Mouse (Mus musculus) liver, embryonic 13.5 days (tissue): ENCODE results near the gene Col11a2. TPM values are rescaled to one million over a fixed set of nuclear protein-coding genes. Genes with fewer than 3 reads are reported as not detected.
A peak's percentile ranks its signal among the peaks of the same experiment; 100 is the strongest.
"Not testable (repeated sequence)": the region's sequence is repeated elsewhere in the genome, so short reads cannot be mapped to it uniquely, and the experiment has no call there.

Source experiments
- ATAC-seq: fragments of 200-750 bp; cut with Nextera tagmentation; 2 replicates; pipeline ENCODE4 v1.8.0; 2017; ENCODE audit warnings: low read depth, mild to moderate bottlenecking, moderate number of reproducible peaks, moderate library complexity
- DNase-seq: peaks from one replicate; pipeline ENCODE4 v3.0.0; 2022
- H3K27ac ChIP-seq: fragments of 300-500 bp; sonication (generic); 2 replicates; pipeline ENCODE4 v1.5.1; 2015; ENCODE audit warnings: moderate library complexity, mild to moderate bottlenecking, inconsistent platforms
- H3K27me3 ChIP-seq: fragments of 300-500 bp; sonication (generic); 2 replicates; pipeline ENCODE4 v1.6.1; 2015; ENCODE audit warnings: mild to moderate bottlenecking, inconsistent platforms
- H3K36me3 ChIP-seq: fragments of 300-500 bp; sonication (generic); 2 replicates; pipeline ENCODE4 v1.6.1; 2015; ENCODE audit warnings: mild to moderate bottlenecking, inconsistent platforms
- H3K4me1 ChIP-seq: fragments of 300-500 bp; sonication (generic); replicated peaks from 2 replicates; pipeline ENCODE4 v1.6.1; 2015; ENCODE audit warnings: inconsistent platforms
- H3K4me2 ChIP-seq: fragments of 300-500 bp; sonication (generic); 2 replicates; pipeline ENCODE4 v1.6.1; 2015; ENCODE audit warnings: inconsistent platforms, mild to moderate bottlenecking, moderate library complexity
- H3K4me3 ChIP-seq: fragments of 300-500 bp; sonication (generic); replicated peaks from 2 replicates; pipeline ENCODE4 v1.5.1; 2015; ENCODE audit warnings: mild to moderate bottlenecking, inconsistent platforms
- H3K9ac ChIP-seq: fragments of 300-500 bp; sonication (generic); 2 replicates; pipeline ENCODE4 v1.6.1; 2015; ENCODE audit warnings: mild to moderate bottlenecking, inconsistent platforms
- H3K9me3 ChIP-seq: fragments of 300-500 bp; sonication (generic); replicated peaks from 2 replicates; pipeline ENCODE4 v1.6.1; 2016; ENCODE audit warnings: inconsistent platforms
- WGBS: fragments of 180-500 bp; shearing (Covaris S2); methylation state at CpG from one replicate; pipeline ENCODE4 v1.1.7; 2015; ENCODE audit not compliant: insufficient replicate concordance; 5-methylcytosine and 5-hydroxymethylcytosine counted together
- polyA plus RNA-seq: library from polyadenylated mRNA; unstranded; fragments of >200 nt; fragmentation: Nextera tagmentation; extraction: Ambion mirVana; gene quantifications from 2 replicates; pipeline ENCODE4 v1.2.1, GENCODE M21; 2015

The Col11a2 gene
- polyA plus RNA-seq, result 0.32 and 0.54 TPM in 2 replicates

- peaks cover 27% of the 10 kb centered on the region for H3K4me1 ChIP-seq
- no peaks in the 10 kb centered on the region for H3K9me3 ChIP-seq
- H3K4me2 ChIP-seq, result peak within 1 kb of the TSS; percentile 42
- H3K27me3 ChIP-seq, result peaks cover 43% of the 10 kb centered on the region
- 12% methylated on average over 27 of the region's 28 CpGs for WGBS
- no peak within 1 kb of the TSS for H3K4me3 ChIP-seq
- ATAC-seq (peak; percentile 44; the same call in 1 of the 2 replicates), DNase-seq (no peak)
- H3K9ac ChIP-seq, result 0 out of 2 replicates have a peak within 1 kb of the TSS, but pooled peaks have one; percentile 4
- peaks cover 38% of the 10 kb centered on the region for H3K36me3 ChIP-seq
- H3K27ac ChIP-seq, result no peak within 1 kb of the TSS
Measured at GRCm38 (mm10) chr17:34038878-34039561, at the start of gene Col11a2. Gene Col11a2, plus strand, starts transcription at chr17:34039437.

GRCm38 (mm10) chr17:33991788-33992664, 47.2 kb upstream of the Col11a2 start:
- H3K27ac ChIP-seq, result no peak overlapping the region
- 0 out of 2 replicates have a peak, but pooled peaks have one; percentile 29 for ATAC-seq
- no peaks in the 10 kb centered on the region for H3K36me3 ChIP-seq
- H3K9ac ChIP-seq, result no peak overlapping the region
- H3K4me2 ChIP-seq, result no peak overlapping the region
- H3K9me3 ChIP-seq, result no peaks in the 10 kb centered on the region
- 0 out of 2 replicates have a peak, but pooled peaks cover 2% of the 10 kb centered on the region for H3K27me3 ChIP-seq
- no peaks in the 10 kb centered on the region for H3K4me1 ChIP-seq
- 29% methylated on average over 10 of the region's 10 CpGs for WGBS
- peak; percentile 59 for DNase-seq
- H3K4me3 ChIP-seq, result no peak overlapping the region

GRCm38 (mm10) chr17:33994959-33995358, 44.3 kb upstream of the Col11a2 start:
- Histone ChIP-seq H3K9me3 (no peaks in the 10 kb centered on the region), H3K4me3 (no peak overlapping the region), H3K36me3 (no peaks in the 10 kb centered on the region), H3K4me2 (no peak overlapping the region), H3K27ac (no peak overlapping the region), H3K27me3 (peaks cover 13% of the 10 kb centered on the region), H3K9ac (no peak overlapping the region), H3K4me1 (peaks cover 12% of the 10 kb centered on the region)
- ATAC-seq (no peak), DNase-seq (no peak)
- 73% methylated on average over 8 of the region's 8 CpGs for WGBS

GRCm38 (mm10) chr17:33995651-33996050, 43.6 kb upstream of the Col11a2 start:
- no peaks in the 10 kb centered on the region for H3K36me3 ChIP-seq
- H3K4me1 ChIP-seq, result peaks cover 18% of the 10 kb centered on the region
- peaks cover 20% of the 10 kb centered on the region for H3K27me3 ChIP-seq
- 43% methylated on average over 3 of the region's 3 CpGs for WGBS
- no peak overlapping the region for H3K9ac ChIP-seq
- DNase-seq, result no peak
- H3K27ac ChIP-seq, result no peak overlapping the region
- no peak for ATAC-seq
- H3K4me2 ChIP-seq, result no peak overlapping the region
- H3K9me3 ChIP-seq, result no peaks in the 10 kb centered on the region
- no peak overlapping the region for H3K4me3 ChIP-seq

- H3K4me1 ChIP-seq, result peaks cover 18% of the 10 kb centered on the region
- 74% methylated on average over 2 of the region's 2 CpGs for WGBS
Measured at GRCm38 (mm10) chr17:33997025-33997424, 42.2 kb upstream of the Col11a2 start.

GRCm38 (mm10) chr17:33998697-33999096, 40.5 kb upstream of the Col11a2 start:
- H3K9me3 ChIP-seq, H3K36me3 ChIP-seq, ATAC-seq, H3K27ac ChIP-seq, DNase-seq, H3K9ac ChIP-seq: not testable (repeated sequence)
- peak overlapping the region; percentile 69 for H3K4me3 ChIP-seq
- H3K4me1 ChIP-seq, result peaks cover 18% of the 10 kb centered on the region
- peak overlapping the region; percentile 98 for H3K4me2 ChIP-seq
- 31% methylated on average over 5 of the region's 5 CpGs for WGBS
- H3K27me3 ChIP-seq, result peaks cover 36% of the 10 kb centered on the region

More at GRCm38 (mm10) chr17:33997025-33997424, 42.2 kb upstream of the Col11a2 start:
- peaks cover 32% of the 10 kb centered on the region for H3K27me3 ChIP-seq
- not testable (repeated sequence) for DNase-seq, H3K9me3 ChIP-seq, H3K9ac ChIP-seq, H3K27ac ChIP-seq, ATAC-seq, H3K4me3 ChIP-seq, H3K36me3 ChIP-seq, H3K4me2 ChIP-seq

- peak overlapping the region; percentile 69 for H3K4me3 ChIP-seq
- 1% methylated on average over 87 of the region's 87 CpGs for WGBS
- peaks cover 36% of the 10 kb centered on the region for H3K27me3 ChIP-seq
- H3K4me1 ChIP-seq, result peaks cover 18% of the 10 kb centered on the region
- H3K9me3 ChIP-seq, result no peaks in the 10 kb centered on the region
- no peaks in the 10 kb centered on the region for H3K36me3 ChIP-seq
- peak; percentile 23 for DNase-seq
- peak overlapping the region; percentile 98 for H3K4me2 ChIP-seq
- peak overlapping the region; percentile 58 for H3K27ac ChIP-seq
- ATAC-seq, result peak; percentile 42
- peak overlapping the region; percentile 75 for H3K9ac ChIP-seq
Measured at GRCm38 (mm10) chr17:33999341-34000149, 39.7 kb upstream of the Col11a2 start.

GRCm38 (mm10) chr17:34000150-34000537, 39.1 kb upstream of the Col11a2 start, which contains the start of gene H2-K1:
Gene H2-K1, minus strand, starts transcription at chr17:34000347.
- Histone ChIP-seq H3K27me3 (peaks cover 36% of the 10 kb centered on the region), H3K9ac (peak within 1 kb of the TSS; percentile 75), H3K4me3 (peak within 1 kb of the TSS; percentile 69), H3K4me1 (peaks cover 18% of the 10 kb centered on the region), H3K36me3 (no peaks in the 10 kb centered on the region), H3K27ac (peak within 1 kb of the TSS; percentile 58), H3K4me2 (peak within 1 kb of the TSS; percentile 98), H3K9me3 (no peaks in the 10 kb centered on the region)
- DNase-seq, result peak; percentile 65
- peak; percentile 84 for ATAC-seq
- 1% methylated on average over 29 of the region's 30 CpGs for WGBS

GRCm38 (mm10) chr17:34000796-34001195, 38.4 kb upstream of the Col11a2 start:
- Histone ChIP-seq H3K4me2 (peak overlapping the region; percentile 98), H3K4me1 (peaks cover 18% of the 10 kb centered on the region), H3K4me3 (peak overlapping the region; percentile 69; the same call in 1 of the 2 replicates), H3K27me3 (peaks cover 42% of the 10 kb centered on the region)
- H3K27ac ChIP-seq, H3K36me3 ChIP-seq, H3K9me3 ChIP-seq, H3K9ac ChIP-seq, ATAC-seq, DNase-seq: not testable (repeated sequence)
- 47% methylated on average over 2 of the region's 2 CpGs for WGBS

- ATAC-seq (no peak), DNase-seq (no peak)
- no peak overlapping the region for H3K27ac ChIP-seq
- no peaks in the 10 kb centered on the region for H3K9me3 ChIP-seq
- peaks cover 46% of the 10 kb centered on the region for H3K27me3 ChIP-seq
- peaks cover 18% of the 10 kb centered on the region for H3K4me1 ChIP-seq
- H3K4me2 ChIP-seq, result no peak overlapping the region
- H3K9ac ChIP-seq, result no peak overlapping the region
- 6% methylated on average over 5 of the region's 5 CpGs for WGBS
- no peak overlapping the region for H3K4me3 ChIP-seq
- H3K36me3 ChIP-seq, result no peaks in the 10 kb centered on the region
Measured at GRCm38 (mm10) chr17:34003426-34003825, 35.8 kb upstream of the Col11a2 start.
